17 mouse cellular contexts compared by ENCODE assay signal in the genomic region with DNA sequence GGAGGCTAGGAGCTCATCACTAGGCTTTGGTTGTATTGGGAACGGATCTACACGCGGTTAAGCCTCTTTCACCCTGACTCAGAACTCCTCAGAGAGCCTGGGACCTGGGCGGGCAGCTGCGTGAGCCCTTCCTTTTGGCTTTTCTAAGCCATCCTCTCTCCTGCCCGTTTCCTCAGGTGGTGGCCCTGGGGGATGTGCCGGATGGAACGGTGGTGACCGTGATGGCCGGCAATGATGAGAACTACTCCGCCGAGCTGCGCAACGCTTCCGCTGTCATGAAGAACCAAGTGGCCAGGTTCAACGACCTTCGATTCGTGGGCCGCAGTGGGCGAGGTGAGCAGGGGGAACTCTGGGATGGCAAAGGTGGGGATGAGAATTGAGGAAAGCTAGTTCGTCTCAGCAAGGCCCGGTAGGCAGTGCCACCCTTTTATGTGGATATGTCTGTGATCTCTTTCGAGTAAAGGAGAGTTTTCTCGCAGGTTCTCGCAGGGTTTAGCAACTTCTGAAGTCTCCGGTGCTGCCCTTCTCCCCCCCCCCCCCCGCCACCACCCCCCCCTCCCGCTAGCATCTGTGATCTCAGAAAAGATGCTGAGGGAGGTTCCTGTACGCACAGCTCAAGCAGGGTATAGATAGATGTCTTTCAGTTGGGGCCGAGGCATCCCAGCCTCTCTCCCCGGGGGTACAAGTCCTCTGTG. TPM values are rescaled to one million over a fixed set of nuclear protein-coding genes. Genes with fewer than 3 reads are reported as not detected.
DNase-seq lines count a peak whose midpoint lies in the region; ATAC-seq lines count a peak whose summit lies in the region.
"Had no signal": no experiment of that assay in that cellular context is flagged by ENCODE, and none has a peak within 500 bp of the region (broad histone marks: within the 10 kb centered on the region; RNA-seq: fewer than 3 reads in every experiment).

No protein-coding gene starts in this region.

- H3K4me1 ChIP-seq in hindbrain, embryonic 10.5 days (replicated peaks) = peaks cover 41% of the 10 kb centered on the region
- peaks cover 28% of the 10 kb centered on the region for H3K4me1 ChIP-seq in hindbrain, embryonic 12.5 days
- H3K4me1 ChIP-seq in embryonic facial prominence, embryonic 13.5 days = peaks cover 81% of the 10 kb centered on the region

- H3K4me3 ChIP-seq in hindbrain, embryonic 10.5 days = no peak overlapping the region
- H3K4me3 ChIP-seq in hindbrain, embryonic 12.5 days = no peak overlapping the region
- peak overlapping the region; percentile 49 for H3K4me3 ChIP-seq in embryonic facial prominence, embryonic 13.5 days
- H3K4me3 ChIP-seq: liver, embryonic 15.5 days; stomach, embryonic 15.5 days had no signal

- ATAC-seq in hindbrain, embryonic 12.5 days (ENCODE audit: low FRiP score) = no peak
- no peak for ATAC-seq in embryonic facial prominence, embryonic 13.5 days (ENCODE audit: insufficient number of reproducible peaks, insufficient read depth, low FRiP score, low TSS enrichment, low read depth)
- ATAC-seq: activated CD4-positive, CD25-positive, alpha-beta regulatory T cell, adult 4 months had no signal

- H3K27ac ChIP-seq in hindbrain, embryonic 10.5 days = no peak overlapping the region
- H3K27ac ChIP-seq in hindbrain, embryonic 12.5 days = no peak overlapping the region
- H3K27ac ChIP-seq in embryonic facial prominence, embryonic 13.5 days = 0 out of 2 replicates have a peak overlapping the region, but pooled peaks have one; percentile 39
- H3K27ac ChIP-seq: liver, embryonic 15.5 days; stomach, embryonic 15.5 days had no signal

- peak; percentile 52 for DNase-seq in hindbrain, embryonic 10.5 days (ENCODE audit: low spot score)
- DNase-seq in retina, embryonic 14.5 days (ENCODE audit: low spot score) = peak; percentile 42
- DNase-seq in retina, postnatal 1 day = no peak
- peak; percentile 79 for DNase-seq in naive thymus-derived CD4-positive, alpha-beta T cell, adult 2 months (ENCODE audit: low read depth)
- no peak for DNase-seq in frontal cortex, postnatal 14 days (ENCODE audit: low spot score in 2 of 2)
- no peak for DNase-seq in kidney, postnatal 36 days
- DNase-seq: cerebellum, adult 11-12 months; gastrocnemius, postnatal 25 days; heart, postnatal 4 days; kidney, adult 8-10 months; lung, postnatal 4 days had no signal

- no peaks in the 10 kb centered on the region for H3K9me3 ChIP-seq in hindbrain, embryonic 10.5 days
- H3K9me3 ChIP-seq in hindbrain, embryonic 12.5 days (replicated peaks) = no peaks in the 10 kb centered on the region
- no peaks in the 10 kb centered on the region for H3K9me3 ChIP-seq in embryonic facial prominence, embryonic 13.5 days
- H3K9me3 ChIP-seq: liver, embryonic 15.5 days; stomach, embryonic 15.5 days had no signal

- 2% methylated on average over 30 of the region's 31 CpGs for WGBS in hindbrain, embryonic 10.5 days
- 2% methylated on average over 29 of the region's 31 CpGs for WGBS in hindbrain, embryonic 12.5 days
- WGBS in embryonic facial prominence, embryonic 13.5 days = 3% methylated on average over 30 of the region's 31 CpGs

- H3K9ac ChIP-seq in hindbrain, embryonic 12.5 days = no peak overlapping the region
- peak overlapping the region; percentile 16; the same call in 1 of the 2 replicates for H3K9ac ChIP-seq in embryonic facial prominence, embryonic 13.5 days
- H3K9ac ChIP-seq: liver, embryonic 15.5 days; stomach, embryonic 15.5 days had no signal

- H3K27me3 ChIP-seq in hindbrain, embryonic 10.5 days (ENCODE audit: insufficient read depth, poor library complexity, severe bottlenecking) = peaks cover 100% of the 10 kb centered on the region
- H3K27me3 ChIP-seq in hindbrain, embryonic 12.5 days = peaks cover 100% of the 10 kb centered on the region
- peaks cover 100% of the 10 kb centered on the region for H3K27me3 ChIP-seq in embryonic facial prominence, embryonic 13.5 days

- no peaks in the 10 kb centered on the region for H3K36me3 ChIP-seq in hindbrain, embryonic 10.5 days
- no peaks in the 10 kb centered on the region for H3K36me3 ChIP-seq in hindbrain, embryonic 12.5 days
- no peaks in the 10 kb centered on the region for H3K36me3 ChIP-seq in embryonic facial prominence, embryonic 13.5 days
- H3K36me3 ChIP-seq: liver, embryonic 15.5 days; stomach, embryonic 15.5 days had no signal

- H3K4me2 ChIP-seq in hindbrain, embryonic 12.5 days (replicated peaks) = no peak overlapping the region
- peak overlapping the region; percentile 64 for H3K4me2 ChIP-seq in embryonic facial prominence, embryonic 13.5 days
- H3K4me2 ChIP-seq: heart, embryonic 11.5 days; stomach, embryonic 15.5 days had no signal

RNA-seq across cellular contexts. Expression of a gene that starts 34.8 kb away (rescaled TPM):
- 0.07 and 0.09 TPM in 2 replicates for polyA plus RNA-seq in hindbrain, embryonic 10.5 days (2016; fragmentation: Nextera tagmentation; extraction: Ambion mirVana)
- polyA plus RNA-seq in hindbrain, embryonic 12.5 days (2016; fragmentation: Nextera tagmentation; extraction: Ambion mirVana) = 0.19 and 0.29 TPM in 2 replicates
- polyA plus RNA-seq in embryonic facial prominence, embryonic 13.5 days (2015; fragmentation: Nextera tagmentation; extraction: Ambion mirVana) = 3.1 and 3.9 TPM in 2 replicates
- polyA plus RNA-seq: heart, embryonic 11.5 days had no signal

Comparison
In these comparisons a context has a peak if more than half of its experiments do, and no peak if none do; other contexts are left out.
1. DNase-seq: peak in hindbrain, embryonic 10.5 days (single experiment), retina, embryonic 14.5 days (single experiment) and naive thymus-derived CD4-positive, alpha-beta T cell, adult 2 months (single experiment); none in retina, postnatal 1 day (single experiment), frontal cortex, postnatal 14 days (0 of 2) and kidney, postnatal 36 days (0 of 2).